Mouse (Mus musculus) brain, embryonic 14.5 days (tissue): ENCODE measurements around the gene Rasd1. TPM values are rescaled to one million over a fixed set of nuclear protein-coding genes. Genes with fewer than 3 reads are reported as not detected.

ENCODE experiments used
- DNase-seq: peaks from one replicate; pipeline ENCODE4 v3.0.0-alpha.2; 2011; ENCODE audit warnings: low read depth
- CTCF ChIP-seq: fragments of 200-500 bp; IDR thresholded peaks from 2 replicates; pipeline ENCODE4 v1.5.1; 2012; ENCODE audit warnings: inconsistent platforms, mild to moderate bottlenecking, moderate library complexity, borderline replicate concordance; ENCODE audit not compliant: insufficient read depth, insufficient read length; ENCODE audit errors: extremely low read depth
- POLR2A ChIP-seq: fragments of 200-500 bp; IDR thresholded peaks from 2 replicates; pipeline ENCODE4 v1.6.1; 2012; ENCODE audit warnings: mild to moderate bottlenecking, inconsistent platforms, borderline replicate concordance; ENCODE audit not compliant: poor library complexity, insufficient read depth, insufficient read length, severe bottlenecking; ENCODE audit errors: extremely low read depth
- polyA plus RNA-seq: library from polyadenylated mRNA; depleted of rRNA; stranded (reverse); fragments of >200 nt; gene quantifications from 2 replicates; pipeline ENCODE4 v1.2.3, GENCODE M21; 2012

The Rasd1 gene
- polyA plus RNA-seq, 1 experiment: 0.63 TPM

DNA sequence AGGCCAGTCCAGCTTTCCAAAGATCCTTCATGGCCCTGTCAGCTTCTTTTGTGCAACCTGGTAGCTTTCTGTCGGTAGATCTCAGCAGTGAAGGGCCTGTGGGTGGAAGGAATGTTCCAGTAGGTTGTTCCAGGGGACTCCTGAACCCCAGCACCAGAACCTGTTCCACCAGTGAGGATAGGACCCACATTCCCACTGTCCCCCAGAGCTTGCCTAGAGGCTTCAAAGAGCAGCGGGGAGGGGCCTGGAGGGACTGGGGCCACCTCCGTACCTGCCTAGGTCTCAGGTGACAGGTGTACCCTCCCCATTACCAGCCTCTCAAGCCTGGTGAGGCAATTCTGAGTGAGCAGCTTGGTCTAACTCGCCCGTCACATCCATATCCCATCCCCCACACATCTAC, 6.0 kb upstream of the Rasd1 start:
- TF ChIP-seq POLR2A: no peak
- no peak for TF ChIP-seq CTCF
- DNase-seq: no peak

DNA sequence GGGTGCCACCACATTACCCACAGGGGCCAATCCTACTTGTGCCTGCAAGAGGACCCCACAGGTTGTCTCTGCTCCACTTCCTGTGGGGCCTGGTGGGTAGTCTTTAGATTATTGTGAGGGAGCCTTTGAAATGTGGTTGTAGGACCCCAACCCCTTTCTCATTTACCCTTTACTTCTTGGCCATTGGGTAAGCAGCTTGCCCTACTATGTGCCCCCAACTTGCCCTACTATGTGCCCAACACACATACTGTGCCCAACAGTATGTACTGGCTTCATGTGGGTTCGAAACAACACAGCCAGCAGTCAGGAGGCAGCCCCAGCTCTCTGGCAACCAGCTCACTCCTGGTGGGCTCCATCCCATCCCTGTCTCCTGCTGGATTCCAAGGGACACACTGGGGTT, 3.0 kb upstream of the Rasd1 start:
- DNase-seq: no peak
- TF ChIP-seq CTCF (no peak), POLR2A (no peak)

DNA sequence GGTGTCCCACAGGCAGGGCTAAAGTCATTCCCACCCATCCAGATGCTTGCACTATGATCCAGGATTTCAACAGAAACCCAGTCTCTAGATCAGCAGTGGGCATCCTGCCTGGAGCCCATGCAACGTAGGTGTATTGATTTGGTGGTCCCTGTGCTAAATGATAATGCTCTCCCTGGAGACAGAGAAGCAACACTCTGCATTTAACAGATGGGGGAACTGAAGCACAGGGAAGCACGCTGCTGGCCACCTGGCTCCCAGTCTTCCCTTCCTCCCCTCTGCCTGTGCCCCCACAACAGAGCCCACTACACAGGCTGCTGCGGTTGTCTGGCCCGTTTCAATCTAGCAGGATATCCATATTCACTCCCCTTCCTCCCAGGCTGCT, 1.3 kb upstream of the Rasd1 start:
- no peak for TF ChIP-seq CTCF
- TF ChIP-seq POLR2A: no peak

DNA sequence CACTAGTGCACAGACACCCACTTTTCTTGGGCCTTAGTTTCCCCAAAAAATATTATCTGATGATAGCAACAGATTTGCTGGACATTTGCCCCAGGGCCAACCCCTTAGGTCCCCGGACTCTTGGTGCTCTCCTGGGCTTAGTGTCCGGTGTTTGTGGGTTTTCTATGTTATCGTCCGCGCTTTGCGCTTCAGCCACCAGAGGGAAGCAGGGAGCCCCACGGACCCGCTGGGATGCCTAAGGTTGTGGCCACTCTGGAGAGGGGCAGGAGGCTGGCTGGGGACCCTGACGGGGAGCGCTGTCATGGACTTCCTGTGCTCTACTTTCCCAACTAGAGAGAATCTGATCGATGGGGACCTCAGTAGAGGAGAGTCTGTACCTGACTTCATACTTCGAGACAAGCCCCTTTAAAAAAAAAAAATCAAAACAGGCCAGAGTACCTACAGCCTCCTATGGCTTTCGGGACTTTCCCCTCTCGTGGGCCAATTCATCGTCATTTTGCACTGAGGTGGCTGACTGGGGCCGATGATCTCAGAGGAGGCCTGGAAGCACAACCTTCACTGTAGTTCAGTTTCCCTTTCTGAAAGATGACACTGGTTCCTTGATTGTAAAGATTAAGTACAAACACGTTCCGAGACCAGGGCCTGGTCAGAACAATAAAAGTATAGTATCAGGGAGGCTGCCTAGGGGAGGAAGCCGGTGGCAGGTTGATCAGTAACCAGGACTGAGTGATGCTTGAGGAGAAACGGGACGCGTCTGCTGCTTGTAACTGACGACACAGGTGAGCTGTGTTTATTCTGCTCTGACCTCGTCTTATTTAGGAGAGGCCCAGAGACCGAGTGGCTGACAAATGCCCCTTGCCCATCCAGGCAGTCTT, 720 bp upstream of the Rasd1 start:
- TF ChIP-seq POLR2A (no peak), CTCF (peak; percentile 93)
- DNase-seq: peak; percentile 66

More for the DNA sequence above, 1.3 kb upstream of the Rasd1 start:
- no peak for DNase-seq

DNA sequence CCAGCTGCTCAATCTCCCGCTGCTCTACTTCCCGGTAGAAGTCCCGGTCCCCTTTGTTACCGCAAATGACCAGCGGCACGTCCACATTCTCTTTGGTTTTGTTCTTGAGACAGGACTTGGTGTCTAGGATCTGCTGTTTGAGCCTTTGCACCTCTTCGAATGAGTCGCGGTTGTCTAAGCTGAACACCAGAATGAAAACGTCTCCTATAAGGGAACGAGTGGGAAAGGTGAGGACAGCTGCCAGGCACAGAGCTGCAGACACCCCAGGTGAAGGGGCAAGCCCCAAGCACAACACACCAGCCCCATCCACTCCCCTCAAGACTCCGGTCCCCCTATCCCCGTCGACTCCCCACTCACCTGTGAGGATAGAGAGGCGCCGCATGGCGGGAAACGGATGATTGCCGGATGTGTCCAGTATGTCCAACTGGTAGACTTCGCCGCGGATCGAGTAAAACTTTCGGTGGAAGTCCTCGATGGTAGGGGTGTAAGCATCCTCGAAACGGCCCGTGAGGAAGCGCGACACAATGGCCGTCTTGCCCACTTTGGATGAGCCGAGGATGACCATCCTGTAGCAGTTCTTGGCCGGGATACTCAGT, 483 bp downstream of the Rasd1 start:
- DNase-seq: peak; percentile 14
- TF ChIP-seq POLR2A (no peak), CTCF (no peak)

DNA sequence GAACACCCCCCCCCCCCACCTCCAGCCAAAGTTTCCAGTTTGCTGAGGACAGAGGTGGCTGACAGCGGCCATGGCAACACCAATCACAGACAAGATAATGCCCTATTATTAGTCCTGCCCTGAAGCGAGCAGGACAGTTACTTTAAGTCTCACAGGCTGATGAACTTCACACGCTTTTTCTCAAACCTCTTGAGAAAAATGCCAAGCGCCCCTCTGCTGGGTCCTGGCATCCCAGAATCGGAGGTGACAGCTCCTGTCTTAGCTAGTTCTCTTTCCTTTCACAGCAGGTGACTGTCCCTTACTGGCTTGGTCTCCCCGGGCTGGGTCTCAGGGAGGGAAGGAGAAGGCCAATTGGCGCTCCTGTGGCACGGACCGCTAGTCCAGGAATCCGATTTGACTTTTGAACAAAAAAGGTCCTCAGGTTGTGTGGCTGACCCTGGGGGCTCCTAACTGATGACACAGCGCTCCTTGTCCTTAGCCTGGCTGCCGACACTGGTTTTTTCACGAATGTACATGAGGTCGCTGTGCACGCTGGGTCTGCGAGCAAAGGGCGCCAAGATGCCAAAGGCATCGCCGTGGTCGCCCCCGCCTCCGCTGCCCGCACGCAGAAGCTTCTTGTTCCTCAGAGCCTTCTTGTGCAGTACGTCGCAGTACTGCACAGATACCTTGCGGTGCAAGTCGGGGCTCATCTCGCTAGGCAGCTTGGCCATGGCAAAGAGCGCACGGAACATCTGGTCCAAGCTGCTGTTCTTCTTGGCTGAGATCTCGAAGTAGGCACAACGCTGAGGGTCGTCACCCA, 1.2 kb downstream of the Rasd1 start:
- TF ChIP-seq POLR2A: no peak
- TF ChIP-seq CTCF: no peak
- DNase-seq: peak; percentile 52

DNA sequence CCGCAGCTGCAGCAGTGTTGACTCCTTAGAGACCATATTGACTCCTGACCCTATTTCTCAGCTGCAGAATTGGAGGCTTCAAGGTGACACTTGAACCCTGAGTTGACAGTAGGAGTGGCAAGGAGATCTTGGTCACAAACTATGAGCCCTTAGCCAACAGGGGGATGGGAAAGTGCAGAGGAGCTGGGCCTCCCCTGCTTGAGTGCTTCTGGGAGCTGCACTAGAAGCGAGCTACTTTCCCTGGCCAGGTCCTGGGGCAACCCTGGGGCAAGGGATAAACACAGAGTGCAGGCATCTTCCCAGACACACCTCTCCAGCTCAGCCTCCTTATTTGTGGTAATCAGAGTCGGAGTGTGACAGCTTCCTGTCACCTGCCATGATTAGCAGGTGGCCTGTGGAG, 2.2 kb downstream of the Rasd1 start:
- no peak for TF ChIP-seq CTCF
- no peak for TF ChIP-seq POLR2A
- no peak for DNase-seq

DNA sequence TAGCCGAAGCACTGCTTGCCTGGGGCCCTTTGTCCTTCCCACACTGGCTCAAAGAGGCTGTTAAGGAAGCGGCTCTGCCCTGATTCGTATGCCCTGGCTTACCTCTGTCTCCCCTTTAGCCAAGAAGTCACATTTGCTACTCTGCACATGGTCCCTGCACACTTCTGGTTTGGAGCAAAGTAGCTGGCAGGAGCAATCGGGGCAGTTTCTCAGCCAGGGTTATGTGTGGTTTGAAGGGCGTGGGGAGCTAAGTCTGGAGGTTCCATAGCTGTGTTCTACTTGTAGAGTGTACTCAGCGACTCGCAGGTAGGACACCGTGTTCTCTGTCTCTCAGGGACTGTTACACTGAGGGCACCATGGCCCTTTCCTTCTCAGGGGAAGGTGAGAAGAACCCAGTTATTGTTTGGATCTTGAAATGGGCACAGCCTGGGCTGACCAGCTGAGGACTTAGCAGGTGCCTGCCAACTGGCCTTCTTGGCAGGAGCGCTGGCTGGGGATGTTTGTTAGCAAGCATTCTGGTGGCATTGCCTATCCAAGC, 3.3 kb downstream of the Rasd1 start:
- DNase-seq: no peak
- TF ChIP-seq POLR2A (no peak), CTCF (no peak)

DNA sequence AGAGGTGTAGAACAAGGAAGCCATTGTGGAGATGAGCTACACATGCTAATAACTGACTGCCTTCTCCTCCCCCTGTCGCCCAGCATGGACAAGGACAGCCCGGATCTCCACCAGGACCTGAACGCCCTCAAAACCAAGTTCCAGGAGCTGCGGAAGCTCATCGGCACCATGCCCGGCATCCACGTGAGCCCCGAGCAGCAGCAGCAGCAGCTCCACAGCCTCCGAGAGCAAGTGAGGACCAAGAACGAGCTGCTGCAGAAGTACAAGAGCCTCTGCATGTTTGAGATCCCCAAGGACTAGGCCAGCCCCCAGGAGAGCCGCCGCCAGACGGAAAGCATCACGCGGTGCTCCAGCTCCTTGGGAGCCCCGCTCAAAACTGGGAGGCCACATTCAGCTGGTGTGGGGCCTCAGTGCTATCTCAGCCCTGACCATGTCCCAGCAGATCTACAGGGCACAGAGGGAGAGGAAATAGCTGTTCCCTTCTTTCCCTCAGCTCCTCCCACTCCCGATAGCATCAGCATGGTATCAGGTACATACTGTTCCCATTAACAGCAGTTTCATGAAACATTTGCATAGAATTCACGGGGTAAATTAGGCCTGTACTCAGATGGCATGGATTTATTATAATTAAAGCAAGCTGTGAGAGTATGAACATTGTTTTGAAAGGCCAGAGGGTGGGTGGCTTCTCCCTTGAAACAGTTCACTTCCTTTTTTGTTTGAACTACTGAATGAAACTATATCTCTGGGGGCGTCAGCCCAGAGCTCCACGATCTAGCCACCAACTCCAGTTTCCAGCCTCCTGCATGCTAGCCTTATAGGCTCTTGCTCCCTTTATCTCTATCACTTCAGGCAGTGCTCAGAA, 4.0 kb downstream of the Rasd1 start:
- TF ChIP-seq POLR2A: no peak
- no peak for TF ChIP-seq CTCF

DNA sequence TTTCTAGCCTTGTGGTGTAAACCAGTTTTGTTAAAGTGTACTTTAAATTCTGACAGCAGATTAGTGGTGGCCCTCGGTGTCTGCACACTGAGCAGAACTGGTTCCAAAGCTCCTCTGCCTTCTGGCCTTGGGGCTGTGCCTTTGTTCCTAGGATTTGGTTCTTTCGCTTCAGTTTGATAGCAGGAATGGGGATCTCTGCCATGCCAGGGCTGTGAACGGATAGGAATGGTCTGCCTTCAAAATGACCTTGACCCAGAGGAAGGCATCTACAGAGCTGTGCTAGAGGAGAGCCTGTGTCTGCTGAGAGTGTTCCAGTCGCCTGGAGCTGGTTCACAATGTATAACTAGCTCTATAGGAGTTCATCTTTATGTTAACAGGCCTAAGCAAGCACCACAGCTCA, 5.3 kb downstream of the Rasd1 start:
- TF ChIP-seq CTCF (no peak), POLR2A (no peak)
- no peak for DNase-seq

More for the DNA sequence above, 4.0 kb downstream of the Rasd1 start:
- no peak for DNase-seq

DNA sequence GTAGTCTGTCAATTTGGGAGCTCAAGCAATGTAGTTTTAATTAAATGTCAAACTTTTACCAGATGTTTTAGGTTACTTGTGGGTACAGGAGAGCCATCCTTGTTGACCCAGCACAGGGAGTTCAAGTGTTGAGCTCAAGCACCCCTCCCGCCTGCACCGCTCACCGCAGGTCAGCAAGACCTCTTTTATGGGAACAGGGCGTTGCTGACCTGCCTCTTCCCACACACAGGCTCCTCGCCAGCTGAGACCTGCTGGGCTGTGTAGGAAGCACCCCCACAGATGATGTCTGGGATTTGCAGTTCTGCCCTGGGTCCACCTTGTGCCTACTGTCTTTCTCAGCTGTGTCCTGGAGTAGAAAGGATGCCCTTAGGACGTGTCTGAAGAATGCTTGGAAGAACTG, 8.0 kb downstream of the Rasd1 start:
- DNase-seq: no peak
- TF ChIP-seq CTCF: no peak

DNA sequence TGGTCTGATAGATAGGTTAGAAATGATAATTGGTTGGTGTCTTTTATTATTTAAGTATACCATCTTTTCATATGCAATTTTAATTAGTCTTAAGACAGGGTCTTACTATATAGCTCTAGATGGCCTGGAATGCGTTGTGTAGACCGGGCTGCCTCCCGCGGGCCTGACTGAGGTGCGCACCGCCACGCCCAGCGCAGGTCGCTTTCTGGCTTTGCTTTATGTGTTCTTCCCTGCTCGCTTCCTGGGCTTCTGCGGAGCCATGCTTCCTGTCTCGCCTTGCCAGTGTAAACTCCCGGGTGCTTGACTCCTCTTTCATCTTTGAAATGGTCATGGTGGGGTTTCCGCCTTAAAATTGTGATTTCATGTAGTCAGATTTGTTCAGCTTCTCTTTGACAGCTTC, 11.9 kb downstream of the Rasd1 start:
- DNase-seq: no peak
- TF ChIP-seq POLR2A (no peak), CTCF (no peak)

DNA sequence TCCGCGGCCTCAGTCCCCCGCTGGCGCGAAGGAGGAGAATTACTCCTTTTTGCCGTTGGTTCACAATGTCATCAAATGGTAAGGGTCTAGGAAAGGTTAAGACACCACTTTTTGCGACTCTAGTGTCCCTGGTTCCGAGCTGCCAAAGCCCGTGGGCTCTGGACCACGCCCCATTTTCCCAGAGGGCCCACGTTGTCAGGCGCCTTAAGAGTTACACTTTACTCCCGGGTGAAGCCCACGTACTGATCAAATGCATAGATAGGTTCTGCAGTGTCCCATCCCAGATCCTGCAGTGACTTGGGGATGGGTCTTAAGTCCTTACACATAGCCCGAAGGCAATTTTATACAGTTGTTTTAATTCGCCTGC, 16.4 kb downstream of the Rasd1 start:
- DNase-seq: no peak
- TF ChIP-seq CTCF (no peak), POLR2A (no peak)
